In genomic region chr9:98417919-98418318, GRCm38 (mm10) we compare ENCODE assay signal across 8 mouse cellular contexts. TPM values are rescaled to one million over a fixed set of nuclear protein-coding genes. Genes with fewer than 3 reads are reported as not detected.
A peak's percentile ranks its signal among the peaks of the same experiment; 100 is the strongest.
DNase-seq lines count a peak whose midpoint lies in the region; ATAC-seq and TF ChIP-seq lines count a peak whose summit lies in the region.

No protein-coding gene starts in this region.

- H3K4me1 ChIP-seq in forebrain, postnatal 0 days (ENCODE audit: insufficient read depth) = no peaks in the 10 kb centered on the region
- no peaks in the 10 kb centered on the region for H3K4me1 ChIP-seq in forebrain, embryonic 11.5 days (replicated peaks; ENCODE audit: control insufficient read depth, insufficient read depth, low read length)
- no peaks in the 10 kb centered on the region; the same call in 1 of the 2 replicates for H3K4me1 ChIP-seq in intestine, postnatal 0 days (replicated peaks; ENCODE audit: control insufficient read depth, insufficient read depth, low read length)
- H3K4me1 ChIP-seq in neural tube, embryonic 12.5 days = no peaks in the 10 kb centered on the region

- no peak overlapping the region for H3K9ac ChIP-seq in forebrain, postnatal 0 days
- H3K9ac ChIP-seq in forebrain, embryonic 11.5 days (ENCODE audit: low read length) = no peak overlapping the region
- H3K9ac ChIP-seq in intestine, postnatal 0 days (ENCODE audit: low read depth, low read length) = no peak overlapping the region
- no peak overlapping the region for H3K9ac ChIP-seq in neural tube, embryonic 12.5 days

- no peak overlapping the region for H3K4me3 ChIP-seq in forebrain, postnatal 0 days (ENCODE audit: low read depth, low read length)
- no peak overlapping the region for H3K4me3 ChIP-seq in forebrain, embryonic 11.5 days (ENCODE audit: low read depth, low read length)
- no peak overlapping the region for H3K4me3 ChIP-seq in intestine, postnatal 0 days (ENCODE audit: low read depth, low read length)
- H3K4me3 ChIP-seq in neural tube, embryonic 12.5 days = no peak overlapping the region

- H3K36me3 ChIP-seq in forebrain, postnatal 0 days (ENCODE audit: insufficient read depth) = no peaks in the 10 kb centered on the region
- H3K36me3 ChIP-seq in forebrain, embryonic 11.5 days (ENCODE audit: control insufficient read depth, insufficient read depth, low read length) = no peaks in the 10 kb centered on the region
- H3K36me3 ChIP-seq in intestine, postnatal 0 days (ENCODE audit: control insufficient read depth, insufficient read depth) = no peaks in the 10 kb centered on the region
- H3K36me3 ChIP-seq in neural tube, embryonic 12.5 days = no peaks in the 10 kb centered on the region

- no peak for DNase-seq in forebrain, postnatal 0 days
- DNase-seq in forebrain, embryonic 11.5 days (ENCODE audit: low spot score) = no peak
- peak; percentile 37 for DNase-seq in ovary, postnatal 36 days (ENCODE audit: low spot score)
- DNase-seq in ovary, postnatal 10 days (ENCODE audit: low spot score) = no peak
- DNase-seq in right cerebral cortex, adult 18-20 months = no peak
- DNase-seq in layer of hippocampus, postnatal 36 days = no peak

- H3K27me3 ChIP-seq in forebrain, postnatal 0 days (ENCODE audit: insufficient read depth, low read length) = no peaks in the 10 kb centered on the region
- H3K27me3 ChIP-seq in forebrain, embryonic 11.5 days (ENCODE audit: control insufficient read depth, insufficient read depth, low read length) = no peaks in the 10 kb centered on the region
- H3K27me3 ChIP-seq in intestine, postnatal 0 days (replicated peaks; ENCODE audit: control insufficient read depth, insufficient read depth, low read length) = no peaks in the 10 kb centered on the region
- 0 out of 2 replicates have a peak, but pooled peaks cover 2% of the 10 kb centered on the region for H3K27me3 ChIP-seq in neural tube, embryonic 12.5 days (replicated peaks)

- WGBS in forebrain, postnatal 0 days = 45% methylated on average over 7 of the region's 7 CpGs
- 57% methylated on average over 7 of the region's 7 CpGs for WGBS in forebrain, embryonic 11.5 days
- 38% methylated on average over 7 of the region's 7 CpGs for WGBS in intestine, postnatal 0 days
- 48% methylated on average over 7 of the region's 7 CpGs for WGBS in neural tube, embryonic 12.5 days

- H3K9me3 ChIP-seq in forebrain, postnatal 0 days (ENCODE audit: low read length) = 0 out of 2 replicates have a peak, but pooled peaks cover 4% of the 10 kb centered on the region
- H3K9me3 ChIP-seq in forebrain, embryonic 11.5 days (ENCODE audit: control insufficient read depth, low read length) = no peaks in the 10 kb centered on the region
- H3K9me3 ChIP-seq in intestine, postnatal 0 days (ENCODE audit: control insufficient read depth) = no peaks in the 10 kb centered on the region
- H3K9me3 ChIP-seq in neural tube, embryonic 12.5 days = no peaks in the 10 kb centered on the region

- ATAC-seq in forebrain, postnatal 0 days = peak; percentile 40; the same call in 1 of the 2 replicates
- ATAC-seq in forebrain, embryonic 11.5 days (replicated peaks; ENCODE audit: low FRiP score) = no peak
- peak; percentile 56 for ATAC-seq in intestine, postnatal 0 days
- peak; percentile 50; the same call in 1 of the 2 replicates for ATAC-seq in neural tube, embryonic 12.5 days (ENCODE audit: low FRiP score, low read depth)

- H3K27ac ChIP-seq in forebrain, postnatal 0 days (ENCODE audit: low read depth, low read length) = no peak overlapping the region
- no peak overlapping the region for H3K27ac ChIP-seq in forebrain, embryonic 11.5 days (ENCODE audit: low read depth, low read length)
- no peak overlapping the region for H3K27ac ChIP-seq in intestine, postnatal 0 days (ENCODE audit: low read depth, low read length)
- H3K27ac ChIP-seq in neural tube, embryonic 12.5 days = no peak overlapping the region

- peak; percentile 69 for TF ChIP-seq CTCF in forebrain, postnatal 0 days (IDR thresholded peaks at IDR 0.05; ENCODE audit: low read depth)
- peak; percentile 87 for TF ChIP-seq CTCF in intestine, postnatal 0 days (IDR thresholded peaks at IDR 0.05; ENCODE audit: low read depth)

- no peak overlapping the region for H3K4me2 ChIP-seq in forebrain, postnatal 0 days (ENCODE audit: low read depth)
- no peak overlapping the region for H3K4me2 ChIP-seq in forebrain, embryonic 11.5 days (ENCODE audit: low read depth, low read length, severe bottlenecking)
- no peak overlapping the region for H3K4me2 ChIP-seq in intestine, postnatal 0 days (replicated peaks; ENCODE audit: low read depth)
- no peak overlapping the region for H3K4me2 ChIP-seq in neural tube, embryonic 12.5 days (replicated peaks)

RNA-seq across cellular contexts. Expression of gene Rbp1, which starts 4.8 kb away (rescaled TPM):
- total RNA-seq in forebrain, postnatal 0 days (2014; rRNA removed) = 12.4 and 12.9 TPM in 2 replicates
- 32.1 and 41.6 TPM in 2 replicates for polyA plus RNA-seq in forebrain, postnatal 0 days (2015; fragmentation: Nextera tagmentation; extraction: Ambion mirVana)
- polyA plus RNA-seq in forebrain, embryonic 11.5 days (2014; fragmentation: Nextera tagmentation; extraction: Ambion mirVana) = 24.5 and 29.5 TPM in 2 replicates
- polyA plus RNA-seq in intestine, postnatal 0 days (2015; fragmentation: Nextera tagmentation; extraction: Ambion mirVana) = 25.5 and 26.6 TPM in 2 replicates
- polyA plus RNA-seq in neural tube, embryonic 12.5 days (2016; fragmentation: Nextera tagmentation; extraction: Ambion mirVana) = 177 and 179 TPM in 2 replicates
- total RNA-seq in layer of hippocampus, postnatal 36 days (2021) = 1 to 10 TPM; 3.5 to 5.8 TPM
